Mouse (Mus musculus) embryonic facial prominence, embryonic 14.5 days (tissue): ENCODE measurements around the gene Tmem251. TPM values are rescaled to one million over a fixed set of nuclear protein-coding genes. Genes with fewer than 3 reads are reported as not detected.
A peak's percentile ranks its signal among the peaks of the same experiment; 100 is the strongest.

ENCODE experiments used
- ATAC-seq: fragments of 200-750 bp; cut with Nextera tagmentation; 2 replicates; pipeline ENCODE4 v1.8.0; 2017; ENCODE audit warnings: low read depth, moderate number of reproducible peaks, moderate TSS enrichment
- DNase-seq: peaks from one replicate; pipeline ENCODE4 v3.0.0-alpha.2; 2015; ENCODE audit warnings: low spot score
- H3K27ac ChIP-seq: fragments of 300-500 bp; sonication (generic); replicated peaks from 2 replicates; pipeline ENCODE4 v1.5.1; 2014; ENCODE audit warnings: low read depth, mild to moderate bottlenecking, low read length, moderate library complexity
- H3K27me3 ChIP-seq: fragments of 300-500 bp; sonication (generic); replicated peaks from 2 replicates; pipeline ENCODE4 v1.6.1; 2014; ENCODE audit warnings: low read length; ENCODE audit not compliant: control insufficient read depth, insufficient read depth
- H3K36me3 ChIP-seq: fragments of 300-500 bp; sonication (generic); 2 replicates; pipeline ENCODE4 v1.6.1; 2014; ENCODE audit warnings: low read length, mixed read lengths; ENCODE audit not compliant: control insufficient read depth, insufficient read depth
- H3K4me1 ChIP-seq: fragments of 300-500 bp; sonication (generic); 2 replicates; pipeline ENCODE4 v1.6.1; 2014; ENCODE audit warnings: antibody characterized with exemption, low read length; ENCODE audit not compliant: control insufficient read depth, insufficient read depth
- H3K4me2 ChIP-seq: fragments of 300-500 bp; sonication (generic); 2 replicates; pipeline ENCODE4 v1.6.1; 2014; ENCODE audit warnings: low read depth, mild to moderate bottlenecking, low read length, moderate library complexity, mixed read lengths
- H3K4me3 ChIP-seq: fragments of 300-500 bp; sonication (generic); 2 replicates; pipeline ENCODE4 v1.5.1; 2014; ENCODE audit warnings: low read depth, mild to moderate bottlenecking, low read length
- H3K9ac ChIP-seq: fragments of 300-500 bp; sonication (generic); 2 replicates; pipeline ENCODE4 v1.6.1; 2014; ENCODE audit warnings: low read depth, mild to moderate bottlenecking, low read length, moderate library complexity, mixed read lengths
- H3K9me3 ChIP-seq: fragments of 300-500 bp; sonication (generic); 2 replicates; pipeline ENCODE4 v1.6.1; 2016; ENCODE audit warnings: low read length; ENCODE audit not compliant: control insufficient read depth
- WGBS: fragments of 180-500 bp; shearing (Covaris S2); extraction: QIAGEN DNeasy Blood & Tissue Kit; methylation state at CpG from one replicate; pipeline ENCODE4 v1.1.7; 2014; 5-methylcytosine and 5-hydroxymethylcytosine counted together
- polyA plus RNA-seq: library from polyadenylated mRNA; unstranded; fragments of >200 nt; fragmentation: Nextera tagmentation; extraction: Ambion mirVana; gene quantifications from 2 replicates; pipeline ENCODE4 v1.2.1, GENCODE M21; 2014

Gene Tmem251
- polyA plus RNA-seq, 1 experiment from 2014 or later = 9.8 TPM

DNA sequence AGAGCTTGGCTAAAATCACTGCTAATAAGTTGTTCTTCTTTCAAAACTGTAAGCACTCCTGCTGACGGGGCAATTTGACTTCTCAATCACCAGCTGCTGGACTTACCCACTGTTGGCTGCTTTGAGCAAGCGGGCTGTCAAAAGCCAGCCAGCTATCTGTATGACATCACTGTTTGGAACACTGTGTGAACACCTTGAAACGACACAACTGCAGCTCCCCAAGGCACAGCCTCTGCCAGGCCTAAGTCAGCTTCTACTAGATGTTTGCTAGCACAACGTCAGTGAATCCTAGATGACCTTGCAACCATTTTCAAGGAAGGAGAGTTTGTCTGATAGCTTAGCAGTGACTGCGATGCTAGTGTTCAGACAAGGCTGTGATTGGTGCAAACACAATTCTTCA lies 4.5 kb upstream of the Tmem251 start:
- 76% methylated on average over 5 of the region's 5 CpGs for WGBS
- DNase-seq (no peak), ATAC-seq (no peak)
- Histone ChIP-seq H3K4me3 (no peak overlapping the region), H3K9ac (no peak overlapping the region), H3K4me2 (no peak overlapping the region), H3K27me3 (no peaks in the 10 kb centered on the region), H3K27ac (no peak overlapping the region), H3K36me3 (no peaks in the 10 kb centered on the region), H3K9me3 (no peaks in the 10 kb centered on the region), H3K4me1 (peaks cover under 1% of the 10 kb centered on the region; the same call in 1 of the 2 replicates)

DNA sequence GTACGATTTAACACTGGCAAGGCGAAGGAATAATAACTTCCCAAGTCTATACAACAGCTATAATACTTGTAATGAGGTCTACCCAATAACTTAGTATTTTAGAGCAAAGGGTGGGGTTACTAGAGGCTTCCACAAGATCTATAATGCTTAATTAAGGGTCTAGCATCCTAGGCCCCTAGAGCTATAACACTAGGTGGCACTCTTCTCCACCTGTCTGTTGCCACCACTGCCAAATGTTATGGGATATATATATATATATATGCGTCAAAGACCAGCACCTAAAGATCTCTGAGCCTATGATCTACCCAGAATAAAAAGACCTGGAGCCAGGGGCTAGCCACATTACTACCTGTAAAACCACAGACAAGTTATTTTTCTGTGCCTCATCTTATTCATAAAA lies 3.3 kb upstream of the Tmem251 start:
- DNase-seq = no peak
- 67% methylated on average over 3 of the region's 3 CpGs for WGBS

DNA sequence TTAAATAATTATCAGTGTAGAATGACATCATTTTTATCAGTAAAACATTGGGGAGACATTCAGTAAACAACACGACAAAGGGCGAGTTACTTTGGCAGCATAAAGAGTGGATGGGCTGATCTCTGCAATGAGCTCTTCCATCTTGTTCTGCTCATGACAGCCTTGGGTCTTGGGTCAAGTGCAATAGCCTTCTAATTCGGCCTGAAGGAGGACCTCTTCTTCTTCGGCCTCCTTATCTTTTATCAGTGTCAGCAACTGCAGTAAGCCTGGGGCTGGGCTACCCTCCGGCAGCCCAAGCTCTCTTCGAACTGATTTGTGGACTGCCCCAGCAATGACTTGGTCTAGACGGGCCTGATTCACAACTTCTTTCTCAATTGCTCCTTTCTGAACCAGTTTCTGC lies 1.5 kb upstream of the Tmem251 start:
- H3K9ac ChIP-seq = no peak overlapping the region
- no peak for DNase-seq

More for the DNA sequence above, 3.3 kb upstream of the Tmem251 start:
- no peak overlapping the region for H3K27ac ChIP-seq
- no peak overlapping the region for H3K4me3 ChIP-seq
- no peak overlapping the region for H3K4me2 ChIP-seq
- H3K27me3 ChIP-seq = no peaks in the 10 kb centered on the region
- H3K36me3 ChIP-seq = no peaks in the 10 kb centered on the region
- H3K4me1 ChIP-seq = peaks cover 6% of the 10 kb centered on the region; the same call in 1 of the 2 replicates
- no peaks in the 10 kb centered on the region for H3K9me3 ChIP-seq
- no peak for ATAC-seq
- no peak overlapping the region for H3K9ac ChIP-seq

DNA sequence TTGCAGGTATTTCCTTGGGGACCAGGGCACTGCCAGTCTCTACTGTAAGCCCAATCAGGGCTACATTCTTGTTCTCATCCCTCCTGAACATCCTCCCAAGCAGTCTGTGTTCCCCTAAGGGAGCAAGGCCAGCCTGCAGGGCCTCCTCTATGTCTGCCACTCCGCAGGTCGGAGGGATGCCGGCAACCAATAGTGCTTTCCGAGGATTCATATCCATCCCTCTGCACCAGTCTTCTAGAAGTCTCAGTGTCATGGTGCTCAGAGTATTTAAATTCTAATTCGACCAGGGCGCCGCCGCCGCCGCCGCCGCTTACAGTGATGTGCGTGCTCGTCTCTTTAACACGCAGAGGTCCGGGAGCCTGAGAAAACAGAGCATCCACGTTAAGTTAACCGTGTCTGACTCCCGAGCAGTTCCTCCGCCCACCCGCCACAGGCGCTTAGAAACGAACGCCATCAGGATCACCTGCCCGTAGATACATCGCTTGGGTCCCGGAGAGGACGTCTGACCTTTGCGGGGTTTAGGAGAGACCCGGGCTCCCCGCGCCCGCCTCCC lies 450 bp upstream of the Tmem251 start:
- Histone ChIP-seq H3K4me1 (peaks cover 6% of the 10 kb centered on the region; the same call in 1 of the 2 replicates), H3K36me3 (peaks cover 5% of the 10 kb centered on the region; the same call in 1 of the 2 replicates), H3K9me3 (no peaks in the 10 kb centered on the region), H3K27me3 (no peaks in the 10 kb centered on the region), H3K9ac (peak overlapping the region; percentile 90), H3K4me3 (peak overlapping the region; percentile 82), H3K27ac (peak overlapping the region; percentile 90), H3K4me2 (peak overlapping the region; percentile 53)
- WGBS = under 1% methylated on average over 23 of the region's 33 CpGs
- DNase-seq (no peak), ATAC-seq (peak; percentile 56)

More for the DNA sequence above, 1.5 kb upstream of the Tmem251 start:
- Histone ChIP-seq H3K27me3 (no peaks in the 10 kb centered on the region), H3K9me3 (no peaks in the 10 kb centered on the region), H3K36me3 (0 out of 2 replicates have a peak, but pooled peaks cover 1% of the 10 kb centered on the region), H3K4me2 (no peak overlapping the region), H3K4me1 (peaks cover 6% of the 10 kb centered on the region; the same call in 1 of the 2 replicates), H3K4me3 (no peak overlapping the region), H3K27ac (no peak overlapping the region)
- WGBS = 89% methylated on average over 7 of the region's 7 CpGs
- ATAC-seq = no peak

DNA sequence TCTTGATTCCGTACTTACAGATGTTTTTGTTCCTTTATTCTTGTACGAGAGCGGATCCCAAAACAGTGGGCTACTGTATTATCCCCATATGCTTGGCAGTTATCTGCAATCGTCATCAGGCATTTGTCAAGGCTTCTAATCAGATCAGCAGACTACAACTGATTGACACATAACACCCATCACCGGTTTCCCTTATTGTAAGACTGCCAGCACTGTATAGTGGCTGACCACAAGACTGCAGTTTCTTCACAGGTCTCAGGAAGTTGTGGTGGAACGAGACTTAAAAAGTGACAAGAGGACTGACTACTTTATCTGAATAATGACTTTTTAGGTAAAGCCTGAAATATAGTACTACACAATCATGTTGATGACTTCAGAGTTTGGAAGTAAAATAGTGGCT lies 1.3 kb downstream of the Tmem251 start:
- DNase-seq (no peak), ATAC-seq (no peak)
- H3K9ac ChIP-seq = 0 out of 2 replicates have a peak overlapping the region, but pooled peaks have one; percentile 90
- WGBS = 50% methylated on average over 6 of the region's 6 CpGs
- H3K4me3 ChIP-seq = peak overlapping the region; percentile 82
- peaks cover 6% of the 10 kb centered on the region; the same call in 1 of the 2 replicates for H3K4me1 ChIP-seq
- no peaks in the 10 kb centered on the region for H3K27me3 ChIP-seq
- peaks cover 5% of the 10 kb centered on the region; the same call in 1 of the 2 replicates for H3K36me3 ChIP-seq
- H3K9me3 ChIP-seq = no peaks in the 10 kb centered on the region
- peak overlapping the region; percentile 53; the same call in 1 of the 2 replicates for H3K4me2 ChIP-seq
- no peak overlapping the region for H3K27ac ChIP-seq

DNA sequence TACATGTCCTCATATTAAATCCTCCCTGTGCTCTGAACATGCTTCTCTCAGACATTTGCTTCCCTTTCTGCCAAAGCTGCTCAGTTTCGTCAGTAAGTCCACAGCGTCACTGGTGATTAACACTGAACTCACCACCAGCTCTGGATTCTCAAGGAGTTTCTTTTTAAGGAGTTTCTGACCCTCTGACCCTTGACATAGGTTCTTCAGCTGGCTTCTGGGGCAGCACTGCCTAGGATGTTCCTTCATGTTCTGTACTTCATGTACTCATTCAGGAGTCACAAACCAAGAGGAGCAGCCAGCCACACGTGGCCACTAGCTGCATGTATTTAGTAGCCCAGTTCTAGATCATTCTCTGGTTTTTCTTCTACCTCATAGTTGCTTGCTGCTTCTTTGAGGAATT lies 4.7 kb downstream of the Tmem251 start:
- ATAC-seq = no peak
- H3K27me3 ChIP-seq = no peaks in the 10 kb centered on the region
- H3K36me3 ChIP-seq = peaks cover 11% of the 10 kb centered on the region; the same call in 1 of the 2 replicates
- no peak overlapping the region for H3K9ac ChIP-seq
- H3K4me2 ChIP-seq = no peak overlapping the region
- no peak overlapping the region for H3K27ac ChIP-seq
- H3K4me1 ChIP-seq = peaks cover 6% of the 10 kb centered on the region; the same call in 1 of the 2 replicates
- no peak for DNase-seq
- H3K4me3 ChIP-seq = no peak overlapping the region
- 77% methylated on average over 3 of the region's 3 CpGs for WGBS
- H3K9me3 ChIP-seq = no peaks in the 10 kb centered on the region

DNA sequence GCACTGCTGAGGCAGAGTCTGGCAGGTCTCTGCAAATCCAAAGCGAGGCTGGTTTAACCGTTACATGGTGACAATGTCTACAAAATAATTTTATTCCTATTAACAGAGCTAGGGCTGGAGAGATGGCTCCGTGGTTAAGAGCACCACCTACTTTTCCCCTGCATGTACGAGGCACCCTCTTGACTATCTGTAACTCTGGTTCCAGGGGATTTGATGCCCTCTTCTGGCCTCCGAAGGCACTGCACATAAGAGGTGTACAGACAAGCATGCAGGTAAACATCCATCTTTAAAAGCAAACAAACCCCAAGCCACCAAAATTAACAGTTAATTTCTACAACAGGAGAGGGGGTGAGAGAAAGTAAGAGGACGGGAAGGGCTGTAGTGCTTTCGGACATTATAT lies 12.7 kb downstream of the Tmem251 start:
- 84% methylated on average over 7 of the region's 7 CpGs for WGBS
- no peak for DNase-seq

DNA sequence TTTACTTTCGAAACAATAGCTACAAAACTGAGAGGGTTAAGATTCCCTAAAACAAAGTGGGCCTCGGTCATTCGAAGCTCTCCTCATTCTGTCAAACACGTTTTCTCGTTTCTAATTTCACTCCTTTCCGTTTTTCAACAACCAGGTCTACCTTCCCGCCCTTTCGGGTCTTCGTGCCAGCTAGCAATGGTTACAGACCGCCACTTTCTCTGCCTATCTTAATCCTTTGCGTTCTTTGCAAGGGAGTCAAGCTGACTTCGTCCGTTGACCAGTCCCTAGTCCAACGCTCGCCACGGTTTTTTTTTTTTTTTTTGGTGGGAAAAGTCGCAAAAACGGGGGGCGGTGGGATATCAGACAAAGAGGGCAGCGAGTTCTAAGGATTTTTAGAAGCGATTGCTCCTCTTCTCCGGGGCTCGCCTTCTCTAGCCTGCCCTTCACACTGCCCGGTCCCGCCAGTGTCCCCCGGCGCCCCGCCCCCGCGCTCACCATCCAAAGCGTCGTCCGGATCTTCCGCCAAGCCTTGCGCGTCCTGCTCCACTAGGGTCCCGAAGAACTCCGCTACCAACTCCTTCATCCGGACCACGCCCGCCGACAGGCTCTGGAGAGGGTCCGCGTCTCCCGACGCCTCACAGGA lies 13.6 kb downstream of the Tmem251 start:
- peaks cover 13% of the 10 kb centered on the region for H3K4me1 ChIP-seq
- 1% methylated on average over 46 of the region's 46 CpGs for WGBS
- H3K4me3 ChIP-seq = peak overlapping the region; percentile 64
- DNase-seq (peak; percentile 20), ATAC-seq (peak; percentile 85)
- peak overlapping the region; percentile 74 for H3K4me2 ChIP-seq
- H3K27ac ChIP-seq = peak overlapping the region; percentile 81
- H3K9me3 ChIP-seq = no peaks in the 10 kb centered on the region
- H3K27me3 ChIP-seq = no peaks in the 10 kb centered on the region
- peaks cover 13% of the 10 kb centered on the region; the same call in 1 of the 2 replicates for H3K36me3 ChIP-seq
- peak overlapping the region; percentile 77 for H3K9ac ChIP-seq

More for the DNA sequence above, 12.7 kb downstream of the Tmem251 start:
- Histone ChIP-seq H3K27me3 (no peaks in the 10 kb centered on the region), H3K9ac (no peak overlapping the region), H3K27ac (no peak overlapping the region), H3K4me3 (peak overlapping the region; percentile 64), H3K4me2 (peak overlapping the region; percentile 74), H3K9me3 (no peaks in the 10 kb centered on the region), H3K4me1 (peaks cover 13% of the 10 kb centered on the region), H3K36me3 (0 out of 2 replicates have a peak, but pooled peaks cover 12% of the 10 kb centered on the region)
- ATAC-seq = no peak
